Mouse (Mus musculus) liver, embryonic 11.5 days (tissue): ENCODE results near the gene Mybpc2. TPM values are rescaled to one million over a fixed set of nuclear protein-coding genes. Genes with fewer than 3 reads are reported as not detected.

ENCODE experiments used
- ATAC-seq: fragments of 200-750 bp; cut with Nextera tagmentation; replicated peaks from 2 replicates; pipeline ENCODE4 v1.8.0; 2017; ENCODE audit warnings: moderate number of reproducible peaks, mild to moderate bottlenecking, moderate TSS enrichment, moderate library complexity; ENCODE audit not compliant: low FRiP score
- DNase-seq: peaks from one replicate; pipeline ENCODE4 v3.0.0-alpha.2; 2017; ENCODE audit warnings: low spot score
- H3K27ac ChIP-seq: fragments of 300-500 bp; sonication (generic); 2 replicates; pipeline ENCODE4 v1.5.1; 2014; ENCODE audit warnings: mild to moderate bottlenecking, low read depth, low read length, control low read depth
- H3K27me3 ChIP-seq: fragments of 300-500 bp; sonication (generic); replicated peaks from 2 replicates; pipeline ENCODE4 v1.6.1; 2014; ENCODE audit warnings: low read length, mixed read lengths; ENCODE audit not compliant: control insufficient read depth, insufficient read depth
- H3K36me3 ChIP-seq: fragments of 300-500 bp; sonication (generic); 2 replicates; pipeline ENCODE4 v1.6.1; 2014; ENCODE audit warnings: mild to moderate bottlenecking, low read length, moderate library complexity, mixed read lengths; ENCODE audit not compliant: control insufficient read depth, insufficient read depth
- H3K4me1 ChIP-seq: fragments of 300-500 bp; sonication (generic); replicated peaks from 2 replicates; pipeline ENCODE4 v1.6.1; 2014; ENCODE audit warnings: low read length, mixed read lengths; ENCODE audit not compliant: control insufficient read depth, insufficient read depth
- H3K4me2 ChIP-seq: fragments of 300-500 bp; sonication (generic); 2 replicates; pipeline ENCODE4 v1.6.1; 2014; ENCODE audit warnings: mild to moderate bottlenecking, control low read depth, moderate library complexity
- H3K4me3 ChIP-seq: fragments of 300-500 bp; sonication (generic); 2 replicates; pipeline ENCODE4 v1.5.1; 2014; ENCODE audit warnings: low read depth, low read length, control low read depth
- H3K9ac ChIP-seq: fragments of 300-500 bp; sonication (generic); 2 replicates; pipeline ENCODE4 v1.6.1; 2014; ENCODE audit warnings: low read depth, low read length, control low read depth
- H3K9me3 ChIP-seq: fragments of 300-500 bp; sonication (generic); 2 replicates; pipeline ENCODE4 v1.6.1; 2016; ENCODE audit warnings: low read length, inconsistent platforms, mixed read lengths; ENCODE audit not compliant: control insufficient read depth
- WGBS: fragments of 180-500 bp; shearing (Covaris S2); extraction: QIAGEN DNeasy Blood & Tissue Kit; methylation state at CpG from one replicate; pipeline ENCODE4 v1.1.7; 2014; 5-methylcytosine and 5-hydroxymethylcytosine counted together
- polyA plus RNA-seq: library from polyadenylated mRNA; unstranded; fragments of >200 nt; fragmentation: Nextera tagmentation; extraction: Ambion mirVana; gene quantifications from 2 replicates; pipeline ENCODE4 v1.2.1, GENCODE M21; 2014

The Mybpc2 gene
- polyA plus RNA-seq, 1 experiment from 2014 or later, result not detected

DNA sequence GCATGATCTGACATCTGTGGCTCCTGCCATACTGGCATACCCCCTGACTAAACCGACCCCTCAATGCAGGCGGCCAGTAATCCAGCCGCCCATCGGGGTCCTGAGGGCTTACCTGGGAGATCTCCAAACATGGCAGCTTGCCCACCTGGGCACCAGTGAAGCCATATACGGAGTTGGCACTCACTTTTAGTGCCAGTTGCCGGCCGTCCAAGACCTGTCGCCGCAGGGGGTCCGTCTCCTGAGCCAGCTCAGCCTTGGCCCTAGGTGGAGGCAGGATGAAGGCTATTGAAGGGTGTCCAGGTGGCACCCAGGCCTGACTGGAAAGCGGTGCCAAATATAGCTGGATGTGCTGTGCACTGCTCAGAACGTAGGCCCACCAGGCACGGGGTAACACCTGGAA lies 13.0 kb upstream of the Mybpc2 start:
- WGBS, result 94% methylated on average over 13 of the region's 13 CpGs
- no peak for ATAC-seq

GRCm38 (mm10) chr7:44537009-44537408 lies 12.6 kb upstream of the Mybpc2 start:
- H3K9ac ChIP-seq, result no peak overlapping the region
- H3K4me1 ChIP-seq, result no peaks in the 10 kb centered on the region
- H3K4me3 ChIP-seq, result no peak overlapping the region
- H3K27me3 ChIP-seq, result no peaks in the 10 kb centered on the region
- 83% methylated on average over 7 of the region's 7 CpGs for WGBS
- no peak for DNase-seq
- no peak for ATAC-seq
- peaks cover 65% of the 10 kb centered on the region for H3K36me3 ChIP-seq
- no peak overlapping the region for H3K4me2 ChIP-seq
- no peak overlapping the region for H3K27ac ChIP-seq
- H3K9me3 ChIP-seq, result no peaks in the 10 kb centered on the region

More for the DNA sequence above, 13.0 kb upstream of the Mybpc2 start:
- peaks cover 68% of the 10 kb centered on the region for H3K36me3 ChIP-seq
- no peak overlapping the region for H3K4me2 ChIP-seq
- H3K27me3 ChIP-seq, result no peaks in the 10 kb centered on the region
- H3K9ac ChIP-seq, result no peak overlapping the region
- H3K4me3 ChIP-seq, result no peak overlapping the region
- DNase-seq, result no peak
- no peaks in the 10 kb centered on the region for H3K9me3 ChIP-seq
- H3K27ac ChIP-seq, result no peak overlapping the region
- H3K4me1 ChIP-seq, result no peaks in the 10 kb centered on the region

DNA sequence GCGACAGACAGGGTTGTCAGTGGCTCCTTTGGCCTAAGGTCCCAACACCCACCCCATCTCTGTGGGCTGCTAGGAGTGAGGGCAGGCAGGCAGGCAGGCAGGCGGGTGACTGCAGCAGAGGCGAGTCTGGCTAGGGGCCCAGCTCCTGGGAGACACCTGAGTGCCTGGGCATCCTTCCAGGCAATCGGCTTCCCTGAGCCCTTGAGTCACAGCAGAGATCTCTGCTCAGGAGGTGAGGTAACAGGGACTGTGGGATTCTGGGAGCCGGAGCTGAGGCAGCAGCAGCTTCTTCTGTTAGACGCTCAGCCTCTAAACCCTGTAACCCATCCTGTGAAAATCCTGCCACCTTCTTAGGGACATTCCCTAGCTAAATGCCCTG lies 12.1 kb upstream of the Mybpc2 start:
- Histone ChIP-seq H3K4me3 (no peak overlapping the region), H3K9ac (no peak overlapping the region), H3K27ac (no peak overlapping the region), H3K4me2 (no peak overlapping the region), H3K9me3 (no peaks in the 10 kb centered on the region), H3K27me3 (no peaks in the 10 kb centered on the region), H3K36me3 (peaks cover 62% of the 10 kb centered on the region), H3K4me1 (no peaks in the 10 kb centered on the region)
- DNase-seq, result no peak
- 90% methylated on average over 6 of the region's 6 CpGs for WGBS
- ATAC-seq, result no peak

DNA sequence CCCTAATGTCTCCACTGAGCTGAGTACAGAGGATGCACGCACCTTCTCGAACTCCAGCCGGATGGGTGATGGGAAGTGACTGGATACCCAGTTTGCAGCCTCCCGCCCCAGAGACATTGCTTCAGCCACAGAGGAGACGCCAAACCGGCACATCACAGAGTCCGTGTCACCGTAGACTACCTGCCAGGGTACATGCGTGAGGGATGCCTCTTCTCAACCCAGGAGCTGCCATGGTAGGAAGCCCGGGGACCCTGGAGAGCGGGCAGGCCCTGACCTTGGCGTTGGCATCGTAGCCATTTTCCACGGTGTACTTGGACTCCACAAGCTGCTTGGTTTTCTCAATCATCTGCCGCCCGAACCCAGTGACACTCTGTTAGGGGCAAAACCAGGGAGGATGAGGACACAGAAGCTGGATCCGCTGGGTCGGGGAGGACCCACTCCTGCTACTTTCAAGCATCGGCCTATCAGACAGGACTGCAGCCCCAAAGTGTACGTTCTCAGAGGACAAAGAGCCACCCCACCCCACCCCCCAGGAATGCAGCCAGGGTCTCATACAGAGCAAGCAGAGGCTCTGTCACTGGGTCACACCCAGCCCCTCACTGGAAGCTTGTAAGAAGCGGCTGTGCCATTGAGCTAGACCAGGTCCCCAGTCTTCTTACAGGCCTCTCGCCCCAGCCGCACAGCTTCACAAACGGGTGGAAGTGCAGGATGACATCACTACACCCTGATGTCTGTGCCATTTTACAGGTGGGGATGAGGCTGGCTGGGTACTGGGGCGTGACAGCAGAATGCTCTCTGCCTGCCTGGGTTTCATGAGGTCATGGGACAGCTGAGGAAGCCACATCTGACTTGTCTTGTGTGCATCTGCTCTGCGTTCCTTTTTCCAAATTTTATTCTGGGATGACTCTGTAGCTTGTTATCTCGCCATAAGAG lies 11.5 kb upstream of the Mybpc2 start:
- no peak overlapping the region for H3K27ac ChIP-seq
- H3K4me3 ChIP-seq, result no peak overlapping the region
- ATAC-seq (no peak), DNase-seq (no peak)
- no peaks in the 10 kb centered on the region for H3K27me3 ChIP-seq
- no peaks in the 10 kb centered on the region for H3K9me3 ChIP-seq
- H3K4me2 ChIP-seq, result no peak overlapping the region
- WGBS, result 93% methylated on average over 27 of the region's 27 CpGs
- no peaks in the 10 kb centered on the region; the same call in 1 of the 2 replicates for H3K4me1 ChIP-seq
- peaks cover 60% of the 10 kb centered on the region for H3K36me3 ChIP-seq
- H3K9ac ChIP-seq, result no peak overlapping the region

- Histone ChIP-seq H3K27me3 (no peaks in the 10 kb centered on the region), H3K9ac (no peak overlapping the region), H3K4me3 (no peak overlapping the region), H3K36me3 (peaks cover 50% of the 10 kb centered on the region), H3K9me3 (no peaks in the 10 kb centered on the region), H3K4me2 (no peak overlapping the region), H3K4me1 (no peaks in the 10 kb centered on the region; the same call in 1 of the 2 replicates), H3K27ac (no peak overlapping the region)
- 88% methylated on average over 19 of the region's 19 CpGs for WGBS
- ATAC-seq (no peak), DNase-seq (no peak)
Measured at GRCm38 (mm10) chr7:44534656-44535441, 10.4 kb upstream of the Mybpc2 start.

- no peak for DNase-seq
- Histone ChIP-seq H3K9me3 (no peaks in the 10 kb centered on the region), H3K36me3 (peaks cover 44% of the 10 kb centered on the region), H3K27ac (no peak overlapping the region), H3K27me3 (no peaks in the 10 kb centered on the region; the same call in 1 of the 2 replicates), H3K4me1 (no peaks in the 10 kb centered on the region; the same call in 1 of the 2 replicates), H3K4me3 (no peak overlapping the region), H3K4me2 (no peak overlapping the region), H3K9ac (no peak overlapping the region)
- 83% methylated on average over 13 of the region's 13 CpGs for WGBS
- no peak for ATAC-seq
Measured at GRCm38 (mm10) chr7:44534242-44534641, 9.8 kb upstream of the Mybpc2 start.

DNA sequence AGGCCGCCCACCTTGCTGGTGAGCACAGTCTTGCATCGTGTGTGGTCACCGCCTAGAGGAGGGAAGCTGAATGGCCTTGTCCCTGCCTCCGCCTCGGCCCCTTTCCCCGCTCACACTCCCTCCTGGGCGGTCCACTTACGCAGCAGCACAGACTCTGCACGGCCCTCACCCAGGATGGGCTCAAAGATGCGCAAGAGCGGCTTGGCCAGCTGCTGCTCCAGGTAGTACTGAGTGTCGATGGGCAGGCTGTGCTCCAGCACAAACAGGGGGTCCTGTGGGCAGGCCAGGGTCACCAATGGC lies 9.2 kb upstream of the Mybpc2 start:
- no peak overlapping the region for H3K4me3 ChIP-seq
- no peaks in the 10 kb centered on the region for H3K9me3 ChIP-seq
- H3K36me3 ChIP-seq, result peaks cover 39% of the 10 kb centered on the region
- H3K27ac ChIP-seq, result no peak overlapping the region
- DNase-seq (no peak), ATAC-seq (0 out of 2 replicates have a peak, but pooled peaks have one; percentile 9)
- H3K9ac ChIP-seq, result no peak overlapping the region
- no peak overlapping the region for H3K4me2 ChIP-seq
- H3K27me3 ChIP-seq, result peaks cover 2% of the 10 kb centered on the region
- no peaks in the 10 kb centered on the region; the same call in 1 of the 2 replicates for H3K4me1 ChIP-seq
- WGBS, result 84% methylated on average over 12 of the region's 12 CpGs

DNA sequence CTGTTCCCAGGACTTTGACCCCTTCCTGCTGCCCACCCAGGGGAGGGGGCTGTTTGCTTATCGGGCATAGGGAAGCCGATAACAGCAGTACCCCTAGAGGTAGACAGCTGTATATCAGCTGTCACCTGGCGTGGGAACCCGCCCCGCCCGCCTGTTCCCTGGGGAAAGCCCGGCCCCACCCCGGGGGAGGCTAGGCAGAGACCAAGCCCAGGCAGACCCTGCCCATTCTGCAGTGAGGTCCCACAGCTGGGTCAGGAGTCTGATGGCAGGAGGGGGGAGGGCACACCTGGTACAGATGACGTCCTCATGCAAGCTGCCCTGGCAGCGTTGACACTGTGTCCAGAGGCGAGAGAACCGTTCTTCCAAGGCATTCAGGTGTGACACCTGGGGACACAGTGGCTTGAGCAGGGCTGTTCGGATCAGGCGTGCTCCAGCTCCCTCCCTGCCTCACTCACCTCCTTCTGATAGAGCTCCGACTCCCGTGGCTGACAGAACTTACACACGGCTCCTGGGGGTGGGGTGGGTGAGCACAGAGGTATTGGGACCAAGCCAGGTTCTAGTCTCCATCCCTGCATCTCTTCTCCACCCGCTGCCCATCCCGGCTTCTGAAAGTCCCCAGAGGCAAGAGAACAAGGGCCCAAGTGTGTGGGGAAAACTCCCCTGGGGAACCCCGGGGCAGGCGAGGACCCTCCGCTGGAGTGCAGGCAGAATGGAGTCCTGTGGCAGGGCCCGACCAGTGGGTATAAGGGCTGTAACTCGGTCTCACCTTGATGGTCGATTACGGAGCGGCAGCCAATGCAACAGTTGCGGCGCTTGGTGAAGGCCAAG lies 8.7 kb upstream of the Mybpc2 start:
- H3K9ac ChIP-seq, result no peak overlapping the region
- peaks cover 5% of the 10 kb centered on the region for H3K27me3 ChIP-seq
- H3K4me1 ChIP-seq, result peaks cover 2% of the 10 kb centered on the region; the same call in 1 of the 2 replicates
- ATAC-seq, result no peak
- no peak for DNase-seq
- WGBS, result 82% methylated on average over 29 of the region's 29 CpGs
- H3K36me3 ChIP-seq, result peaks cover 34% of the 10 kb centered on the region
- H3K4me2 ChIP-seq, result no peak overlapping the region
- no peak overlapping the region for H3K4me3 ChIP-seq
- H3K27ac ChIP-seq, result no peak overlapping the region
- H3K9me3 ChIP-seq, result no peaks in the 10 kb centered on the region
